Mouse (Mus musculus): ENCODE measurements at regions not wholly inside any gene's neighbourhood (a gene's known extent, or its start where the extent isn't known, plus 50 kb on each side); places are given as distances from the start of the nearest gene placed in this dataset.

GRCm38 (mm10) chr6:94865498-94865897 is 165.5 kb upstream of the Lrig1 start:
- Histone ChIP-seq H3K9ac (replicated peaks; ENCODE audit: low read depth, low read length) (no peak overlapping the region), H3K4me2 (ENCODE audit: low read depth, low read length) (no peak overlapping the region), H3K36me3 (ENCODE audit: control insufficient read depth, insufficient read depth, low read length) (no peaks in the 10 kb centered on the region), H3K27me3 (ENCODE audit: control insufficient read depth, insufficient read depth, low read length) (no peaks in the 10 kb centered on the region), H3K9me3 (ENCODE audit: control insufficient read depth, low read length) (no peaks in the 10 kb centered on the region), H3K4me3 (ENCODE audit: low read depth, low read length) (no peak overlapping the region), H3K27ac (ENCODE audit: low read depth, low read length) (no peak overlapping the region), H3K4me1 (ENCODE audit: control insufficient read depth, insufficient read depth, low read length) (no peaks in the 10 kb centered on the region)
- WGBS, result 86% methylated on average over 2 of the region's 2 CpGs
- ATAC-seq (ENCODE audit: low read depth), result no peak

GRCm38 (mm10) chr6:94858121-94858621 is 158.2 kb upstream of the Lrig1 start:
- Histone ChIP-seq H3K9me3 (ENCODE audit: control insufficient read depth, low read length) (no peaks in the 10 kb centered on the region), H3K4me2 (ENCODE audit: low read depth, low read length) (no peak overlapping the region), H3K9ac (replicated peaks; ENCODE audit: low read depth, low read length) (no peak overlapping the region), H3K4me3 (ENCODE audit: low read depth, low read length) (no peak overlapping the region), H3K27me3 (ENCODE audit: control insufficient read depth, insufficient read depth, low read length) (no peaks in the 10 kb centered on the region), H3K36me3 (ENCODE audit: control insufficient read depth, insufficient read depth, low read length) (no peaks in the 10 kb centered on the region), H3K27ac (ENCODE audit: low read depth, low read length) (no peak overlapping the region), H3K4me1 (ENCODE audit: control insufficient read depth, insufficient read depth, low read length) (no peaks in the 10 kb centered on the region)
- 77% methylated on average over 5 of the region's 5 CpGs for WGBS
- no peak for ATAC-seq (ENCODE audit: low read depth)

GRCm38 (mm10) chr6:94850121-94850520 is 150.2 kb upstream of the Lrig1 start:
- H3K9me3 ChIP-seq (ENCODE audit: control insufficient read depth, low read length), result no peaks in the 10 kb centered on the region
- 85% methylated on average over 4 of the region's 5 CpGs for WGBS
- H3K4me2 ChIP-seq (ENCODE audit: low read depth, low read length), result no peak overlapping the region

GRCm38 (mm10) chr6:94849533-94849932 is 149.6 kb upstream of the Lrig1 start:
- Histone ChIP-seq H3K9me3 (ENCODE audit: control insufficient read depth, low read length) (no peaks in the 10 kb centered on the region), H3K27me3 (ENCODE audit: control insufficient read depth, insufficient read depth, low read length) (no peaks in the 10 kb centered on the region), H3K9ac (replicated peaks; ENCODE audit: low read depth, low read length) (no peak overlapping the region), H3K4me2 (ENCODE audit: low read depth, low read length) (no peak overlapping the region), H3K36me3 (ENCODE audit: control insufficient read depth, insufficient read depth, low read length) (no peaks in the 10 kb centered on the region), H3K4me3 (ENCODE audit: low read depth, low read length) (no peak overlapping the region), H3K4me1 (ENCODE audit: control insufficient read depth, insufficient read depth, low read length) (no peaks in the 10 kb centered on the region), H3K27ac (ENCODE audit: low read depth, low read length) (no peak overlapping the region)
- no peak for ATAC-seq (ENCODE audit: low read depth)
- WGBS, result 77% methylated on average over 3 of the region's 3 CpGs

More at GRCm38 (mm10) chr6:94850121-94850520, 150.2 kb upstream of the Lrig1 start:
- Histone ChIP-seq H3K4me1 (ENCODE audit: control insufficient read depth, insufficient read depth, low read length) (no peaks in the 10 kb centered on the region), H3K27ac (ENCODE audit: low read depth, low read length) (no peak overlapping the region), H3K9ac (replicated peaks; ENCODE audit: low read depth, low read length) (no peak overlapping the region), H3K27me3 (ENCODE audit: control insufficient read depth, insufficient read depth, low read length) (no peaks in the 10 kb centered on the region), H3K36me3 (ENCODE audit: control insufficient read depth, insufficient read depth, low read length) (no peaks in the 10 kb centered on the region), H3K4me3 (ENCODE audit: low read depth, low read length) (no peak overlapping the region)
- no peak for ATAC-seq (ENCODE audit: low read depth)

- Histone ChIP-seq H3K9me3 (ENCODE audit: control insufficient read depth, low read length) (no peaks in the 10 kb centered on the region), H3K9ac (replicated peaks; ENCODE audit: low read depth, low read length) (no peak overlapping the region), H3K36me3 (ENCODE audit: control insufficient read depth, insufficient read depth, low read length) (no peaks in the 10 kb centered on the region), H3K27me3 (ENCODE audit: control insufficient read depth, insufficient read depth, low read length) (no peaks in the 10 kb centered on the region), H3K4me3 (ENCODE audit: low read depth, low read length) (no peak overlapping the region), H3K4me2 (ENCODE audit: low read depth, low read length) (no peak overlapping the region), H3K4me1 (ENCODE audit: control insufficient read depth, insufficient read depth, low read length) (no peaks in the 10 kb centered on the region), H3K27ac (ENCODE audit: low read depth, low read length) (no peak overlapping the region)
- ATAC-seq (ENCODE audit: low read depth), result no peak
- 97% methylated on average over 1 of the region's 1 CpGs for WGBS
These were observed 148.5 kb upstream of the Lrig1 start for GRCm38 (mm10) chr6:94848437-94848836.

- WGBS, result 81% methylated on average over 6 of the region's 6 CpGs
- ATAC-seq (ENCODE audit: low read depth), result no peak
- Histone ChIP-seq H3K9me3 (ENCODE audit: control insufficient read depth, low read length) (no peaks in the 10 kb centered on the region), H3K4me1 (ENCODE audit: control insufficient read depth, insufficient read depth, low read length) (no peaks in the 10 kb centered on the region), H3K4me3 (ENCODE audit: low read depth, low read length) (no peak overlapping the region), H3K36me3 (ENCODE audit: control insufficient read depth, insufficient read depth, low read length) (no peaks in the 10 kb centered on the region), H3K4me2 (ENCODE audit: low read depth, low read length) (no peak overlapping the region), H3K9ac (replicated peaks; ENCODE audit: low read depth, low read length) (no peak overlapping the region), H3K27me3 (ENCODE audit: control insufficient read depth, insufficient read depth, low read length) (no peaks in the 10 kb centered on the region), H3K27ac (ENCODE audit: low read depth, low read length) (no peak overlapping the region)
These were observed 145.9 kb upstream of the Lrig1 start for GRCm38 (mm10) chr6:94845821-94846220.

GRCm38 (mm10) chr6:94842856-94843255 is 142.9 kb upstream of the Lrig1 start:
- H3K9me3 ChIP-seq (ENCODE audit: control insufficient read depth, low read length), result no peaks in the 10 kb centered on the region
- no peak overlapping the region for H3K27ac ChIP-seq (ENCODE audit: low read depth, low read length)
- no peaks in the 10 kb centered on the region for H3K36me3 ChIP-seq (ENCODE audit: control insufficient read depth, insufficient read depth, low read length)
- H3K9ac ChIP-seq (replicated peaks; ENCODE audit: low read depth, low read length), result no peak overlapping the region
- no peaks in the 10 kb centered on the region for H3K4me1 ChIP-seq (ENCODE audit: control insufficient read depth, insufficient read depth, low read length)
- WGBS, result 64% methylated on average over 9 of the region's 9 CpGs
- H3K27me3 ChIP-seq (ENCODE audit: control insufficient read depth, insufficient read depth, low read length), result no peaks in the 10 kb centered on the region
- ATAC-seq (ENCODE audit: low read depth), result no peak
- no peak overlapping the region for H3K4me3 ChIP-seq (ENCODE audit: low read depth, low read length)
- H3K4me2 ChIP-seq (ENCODE audit: low read depth, low read length), result no peak overlapping the region

GRCm38 (mm10) chr6:94841881-94842280 is 141.9 kb upstream of the Lrig1 start:
- Histone ChIP-seq H3K4me3 (ENCODE audit: low read depth, low read length) (no peak overlapping the region), H3K9me3 (ENCODE audit: control insufficient read depth, low read length) (no peaks in the 10 kb centered on the region), H3K9ac (replicated peaks; ENCODE audit: low read depth, low read length) (no peak overlapping the region), H3K4me2 (ENCODE audit: low read depth, low read length) (no peak overlapping the region), H3K4me1 (ENCODE audit: control insufficient read depth, insufficient read depth, low read length) (no peaks in the 10 kb centered on the region), H3K36me3 (ENCODE audit: control insufficient read depth, insufficient read depth, low read length) (no peaks in the 10 kb centered on the region), H3K27me3 (ENCODE audit: control insufficient read depth, insufficient read depth, low read length) (no peaks in the 10 kb centered on the region), H3K27ac (ENCODE audit: low read depth, low read length) (no peak overlapping the region)
- WGBS, result 31% methylated on average over 5 of the region's 5 CpGs
- ATAC-seq (ENCODE audit: low read depth), result no peak

- no peak for ATAC-seq (ENCODE audit: low read depth)
- no peak overlapping the region for H3K9ac ChIP-seq (replicated peaks; ENCODE audit: low read depth, low read length)
- H3K27me3 ChIP-seq (ENCODE audit: control insufficient read depth, insufficient read depth, low read length), result no peaks in the 10 kb centered on the region
- no peaks in the 10 kb centered on the region for H3K9me3 ChIP-seq (ENCODE audit: control insufficient read depth, low read length)
- H3K36me3 ChIP-seq (ENCODE audit: control insufficient read depth, insufficient read depth, low read length), result no peaks in the 10 kb centered on the region
- H3K4me3 ChIP-seq (ENCODE audit: low read depth, low read length), result no peak overlapping the region
- no peak overlapping the region for H3K4me2 ChIP-seq (ENCODE audit: low read depth, low read length)
- peaks cover 2% of the 10 kb centered on the region; the same call in 1 of the 2 replicates for H3K4me1 ChIP-seq (ENCODE audit: control insufficient read depth, insufficient read depth, low read length)
- H3K27ac ChIP-seq (ENCODE audit: low read depth, low read length), result no peak overlapping the region
- 15% methylated on average over 2 of the region's 2 CpGs for WGBS
These were observed 135.8 kb upstream of the Lrig1 start for GRCm38 (mm10) chr6:94835742-94836141.

Measured in neural tube, embryonic 14.5 days (tissue).